Mouse (Mus musculus) erythroblast, embryonic 14.5 days (primary cell): ENCODE data around the gene D11Wsu47e. TPM values are rescaled to one million over a fixed set of nuclear protein-coding genes. Genes with fewer than 3 reads are reported as not detected.

Experiments
- H3K27me3 ChIP-seq: 2 replicates; pipeline ENCODE4 v1.6.1; 2012; ENCODE audit warnings: inconsistent platforms; ENCODE audit not compliant: control insufficient read depth
- H3K36me3 ChIP-seq: 2 replicates; pipeline ENCODE4 v1.6.1; 2012; ENCODE audit warnings: mild to moderate bottlenecking, inconsistent platforms; ENCODE audit not compliant: control insufficient read depth
- H3K4me1 ChIP-seq: 2 replicates; pipeline ENCODE4 v1.6.1; 2012; ENCODE audit warnings: inconsistent platforms; ENCODE audit not compliant: control insufficient read depth
- H3K4me3 ChIP-seq: replicated peaks from 2 replicates; pipeline ENCODE3; 2012; ENCODE audit warnings: moderate library complexity, mild to moderate bottlenecking, inconsistent platforms
- H3K9me3 ChIP-seq: 2 replicates; pipeline ENCODE4 v1.6.1; 2012; ENCODE audit warnings: low read length, inconsistent platforms, mixed read lengths; ENCODE audit not compliant: control insufficient read depth
- GATA1 ChIP-seq: IDR thresholded peaks from 2 replicates; pipeline ENCODE4 v1.6.1; 2012; ENCODE audit warnings: low read length, inconsistent platforms, mixed read lengths
- TAL1 ChIP-seq: IDR thresholded peaks from 3 replicates; pipeline ENCODE4 v1.6.1; 2012; ENCODE audit warnings: low read length, inconsistent platforms, mixed read lengths
- polyA plus RNA-seq: library from polyadenylated mRNA; stranded (reverse); fragments of >175 nt; gene quantifications from 2 replicates; pipeline ENCODE4 v1.2.3, GENCODE M21; 2012

Gene D11Wsu47e
- polyA plus RNA-seq, 1 experiment, result 0.43 TPM

DNA sequence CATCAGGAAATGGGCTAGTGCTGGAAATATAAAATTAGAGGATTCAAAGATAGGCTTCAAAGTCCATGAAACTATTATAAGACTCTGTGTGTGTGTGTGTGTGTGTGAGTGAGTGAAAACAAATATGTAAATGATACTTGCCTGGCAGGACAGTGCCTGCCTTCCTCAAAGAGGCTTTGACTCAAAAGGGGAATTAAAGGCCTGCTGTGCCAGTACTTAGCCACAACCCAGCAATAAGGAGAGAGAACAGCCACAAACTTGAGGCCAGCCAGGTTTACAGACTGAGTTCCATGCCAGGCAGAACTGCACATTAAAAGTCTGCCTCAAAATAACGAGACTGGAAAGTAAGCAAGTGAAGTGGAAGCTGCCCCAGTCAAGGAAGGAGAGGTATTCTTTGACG lies 7.4 kb upstream of the D11Wsu47e start:
- peaks cover 66% of the 10 kb centered on the region for H3K4me1 ChIP-seq
- peaks cover 89% of the 10 kb centered on the region for H3K36me3 ChIP-seq
- TF ChIP-seq GATA1, result no peak
- TF ChIP-seq TAL1, result no peak

DNA sequence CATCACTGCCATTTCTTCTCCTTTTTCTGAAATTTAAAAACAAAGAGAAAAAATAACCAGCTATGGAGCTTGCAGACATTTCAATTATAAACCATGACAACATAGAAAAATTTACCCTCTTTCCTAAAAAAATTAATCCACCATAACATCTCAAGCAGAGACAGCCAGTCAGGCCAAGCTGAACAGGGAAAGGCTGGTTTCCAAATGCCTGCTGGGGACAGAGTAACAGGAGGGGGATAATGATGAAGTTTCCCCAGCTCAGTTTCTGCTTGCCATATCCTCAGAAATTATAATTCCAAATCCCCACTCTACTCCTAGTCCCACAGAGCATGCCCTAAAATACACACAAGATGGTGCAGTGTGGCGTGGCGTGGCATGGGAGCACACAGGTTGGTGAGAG lies 6.8 kb upstream of the D11Wsu47e start:
- H3K9me3 ChIP-seq, result no peaks in the 10 kb centered on the region
- H3K4me1 ChIP-seq, result peaks cover 67% of the 10 kb centered on the region
- peaks cover 86% of the 10 kb centered on the region for H3K36me3 ChIP-seq
- no peak overlapping the region for H3K4me3 ChIP-seq
- TF ChIP-seq GATA1 (no peak), TAL1 (no peak)
- H3K27me3 ChIP-seq, result no peaks in the 10 kb centered on the region

More for the DNA sequence above, 7.4 kb upstream of the D11Wsu47e start:
- Histone ChIP-seq H3K27me3 (no peaks in the 10 kb centered on the region), H3K9me3 (no peaks in the 10 kb centered on the region), H3K4me3 (no peak overlapping the region)

GRCm38 (mm10) chr11:113678373-113678772 lies 5.8 kb upstream of the D11Wsu47e start:
- Histone ChIP-seq H3K27me3 (no peaks in the 10 kb centered on the region), H3K4me1 (peaks cover 64% of the 10 kb centered on the region), H3K36me3 (peaks cover 79% of the 10 kb centered on the region), H3K4me3 (peak overlapping the region; percentile 36), H3K9me3 (no peaks in the 10 kb centered on the region)
- TF ChIP-seq TAL1 (no peak), GATA1 (no peak)

- H3K36me3 ChIP-seq, result peaks cover 53% of the 10 kb centered on the region
- no peaks in the 10 kb centered on the region for H3K27me3 ChIP-seq
- TF ChIP-seq GATA1, result peak; percentile 95
- peak; percentile 94 for TF ChIP-seq TAL1
- peak overlapping the region; percentile 100 for H3K4me3 ChIP-seq
- H3K9me3 ChIP-seq, result no peaks in the 10 kb centered on the region
- H3K4me1 ChIP-seq, result peaks cover 73% of the 10 kb centered on the region
Measured at GRCm38 (mm10) chr11:113680954-113681353, 3.3 kb upstream of the D11Wsu47e start.

DNA sequence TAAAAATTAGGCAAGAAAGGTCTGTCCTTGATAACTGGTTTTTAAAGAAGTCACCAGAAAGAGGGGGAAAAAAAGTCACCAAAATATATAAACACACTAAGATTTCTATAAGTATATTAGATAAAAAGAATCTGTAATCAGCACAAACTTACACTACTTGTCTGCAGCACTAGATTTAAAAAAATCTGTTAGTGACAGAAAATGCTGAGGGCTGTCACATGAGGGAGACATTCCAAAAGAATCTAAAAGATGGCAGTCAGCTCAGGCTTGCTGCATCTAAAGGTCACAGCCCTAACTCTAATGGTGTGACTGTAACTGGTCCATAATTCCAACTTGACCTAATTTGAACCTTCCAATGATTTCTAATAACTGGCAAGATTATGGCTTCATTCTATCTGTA lies 2.2 kb upstream of the D11Wsu47e start:
- no peak for TF ChIP-seq TAL1
- no peak for TF ChIP-seq GATA1
- Histone ChIP-seq H3K4me1 (peaks cover 73% of the 10 kb centered on the region), H3K4me3 (peak overlapping the region; percentile 100)

DNA sequence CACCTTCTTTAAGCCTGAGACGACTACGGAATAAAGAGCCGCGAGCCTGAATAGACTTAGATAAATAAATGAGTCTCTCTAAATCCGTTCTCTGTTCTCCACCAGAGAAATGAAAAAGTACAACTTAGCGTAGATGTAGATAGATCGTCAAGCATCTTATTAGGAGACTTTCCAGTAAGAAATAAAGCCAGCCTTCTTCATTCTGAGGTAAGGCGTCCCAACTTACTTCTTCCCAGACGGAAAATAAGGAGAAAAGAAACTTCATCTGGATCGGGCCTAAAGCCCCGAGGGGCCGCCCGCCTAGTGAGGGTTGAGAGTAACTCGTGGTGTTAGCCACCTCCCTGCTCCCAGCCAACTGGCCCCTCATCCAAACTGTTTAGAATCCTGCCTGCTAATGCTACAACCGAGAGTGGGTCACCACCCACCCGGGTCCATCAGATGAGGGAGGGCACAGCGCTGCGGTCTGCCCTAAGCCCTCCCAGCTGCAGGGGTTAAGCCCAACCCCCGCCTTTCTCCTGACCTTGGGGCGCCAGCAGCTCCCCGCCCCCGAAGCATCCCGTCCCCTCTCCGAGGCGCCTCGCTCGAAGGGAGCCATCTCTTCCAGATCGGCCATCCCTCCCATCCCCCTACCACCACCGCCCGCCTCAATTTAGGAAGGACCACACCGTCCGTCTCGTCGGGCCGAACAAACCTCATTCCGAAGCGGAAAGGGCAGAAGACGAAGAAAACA lies 1.1 kb upstream of the D11Wsu47e start:
- H3K4me3 ChIP-seq, result peak overlapping the region; percentile 100
- no peaks in the 10 kb centered on the region for H3K27me3 ChIP-seq
- no peaks in the 10 kb centered on the region for H3K9me3 ChIP-seq
- peaks cover 47% of the 10 kb centered on the region for H3K36me3 ChIP-seq
- TF ChIP-seq GATA1 (no peak), TAL1 (no peak)
- peaks cover 67% of the 10 kb centered on the region for H3K4me1 ChIP-seq

More for the DNA sequence above, 2.2 kb upstream of the D11Wsu47e start:
- H3K27me3 ChIP-seq, result no peaks in the 10 kb centered on the region
- peaks cover 49% of the 10 kb centered on the region for H3K36me3 ChIP-seq
- H3K9me3 ChIP-seq, result no peaks in the 10 kb centered on the region

DNA sequence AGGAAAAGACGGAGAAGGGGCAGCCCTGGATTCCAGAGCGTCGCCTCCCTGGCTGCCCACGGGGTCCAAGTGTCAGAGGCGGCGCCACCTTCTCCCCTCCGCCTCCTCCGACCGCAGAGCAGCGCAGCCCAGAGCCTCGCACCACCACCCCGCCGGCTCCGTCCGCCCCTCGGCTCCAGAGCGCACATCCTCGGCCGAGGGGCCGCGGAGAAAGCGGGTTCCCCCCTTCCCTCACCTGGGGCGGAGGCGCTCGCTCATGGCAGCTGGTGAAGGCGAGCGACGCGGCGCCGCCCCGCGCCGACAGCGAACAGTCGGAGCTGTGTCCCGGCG lies 620 bp upstream of the D11Wsu47e start:
- Histone ChIP-seq H3K9me3 (no peaks in the 10 kb centered on the region), H3K27me3 (no peaks in the 10 kb centered on the region), H3K4me1 (peaks cover 62% of the 10 kb centered on the region), H3K36me3 (peaks cover 47% of the 10 kb centered on the region), H3K4me3 (peak overlapping the region; percentile 100)
- TF ChIP-seq GATA1, result no peak
- no peak for TF ChIP-seq TAL1

DNA sequence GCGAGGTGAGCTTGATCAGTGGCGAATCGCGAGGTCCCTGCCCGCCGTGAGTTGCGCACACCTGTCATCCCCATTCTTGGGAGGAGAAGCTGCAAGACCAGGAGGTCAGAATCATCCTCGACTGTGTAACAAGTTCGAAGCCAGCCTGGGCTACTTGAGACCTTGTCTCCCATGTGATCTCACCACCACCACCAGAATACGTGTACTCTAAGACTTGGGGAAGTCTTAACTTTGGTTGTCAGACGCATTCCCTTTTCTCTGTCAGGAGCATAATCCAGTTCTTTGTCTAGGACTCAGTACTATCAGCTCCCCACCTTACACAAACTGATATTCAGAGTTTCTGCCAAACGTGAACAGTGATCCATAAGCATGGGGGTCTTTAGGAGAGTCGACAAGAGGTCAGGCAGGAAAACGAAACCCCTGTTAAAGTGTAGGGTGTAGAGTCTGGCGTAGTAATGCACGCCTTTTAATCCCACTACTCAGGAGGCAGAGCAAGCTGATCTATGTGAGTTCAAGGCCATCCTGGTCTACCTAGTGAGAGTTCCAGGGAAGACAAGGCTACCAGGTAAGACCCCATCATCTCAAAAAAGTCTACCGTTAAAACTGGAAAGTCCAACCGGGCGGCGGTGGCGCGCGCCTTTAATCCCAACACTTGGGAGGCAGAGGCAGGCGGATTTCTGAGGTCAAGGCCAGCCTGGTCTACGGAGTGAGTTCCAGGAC lies 655 bp downstream of the D11Wsu47e start:
- H3K4me1 ChIP-seq, result peaks cover 51% of the 10 kb centered on the region
- TF ChIP-seq TAL1, result no peak
- TF ChIP-seq GATA1, result no peak
- peaks cover 48% of the 10 kb centered on the region for H3K36me3 ChIP-seq
- no peaks in the 10 kb centered on the region for H3K9me3 ChIP-seq
- no peaks in the 10 kb centered on the region for H3K27me3 ChIP-seq
- peak overlapping the region; percentile 100 for H3K4me3 ChIP-seq

GRCm38 (mm10) chr11:113687031-113687430 lies 2.8 kb downstream of the D11Wsu47e start:
- Histone ChIP-seq H3K4me1 (peaks cover 39% of the 10 kb centered on the region), H3K36me3 (peaks cover 58% of the 10 kb centered on the region)

More at GRCm38 (mm10) chr11:113687031-113687430, 2.8 kb downstream of the D11Wsu47e start:
- Histone ChIP-seq H3K9me3 (no peaks in the 10 kb centered on the region), H3K4me3 (no peak overlapping the region), H3K27me3 (no peaks in the 10 kb centered on the region)
- TF ChIP-seq TAL1 (no peak), GATA1 (no peak)
